Mouse (Mus musculus): ENCODE measurements around the gene Tgfa.

Gene Tgfa

DNA sequence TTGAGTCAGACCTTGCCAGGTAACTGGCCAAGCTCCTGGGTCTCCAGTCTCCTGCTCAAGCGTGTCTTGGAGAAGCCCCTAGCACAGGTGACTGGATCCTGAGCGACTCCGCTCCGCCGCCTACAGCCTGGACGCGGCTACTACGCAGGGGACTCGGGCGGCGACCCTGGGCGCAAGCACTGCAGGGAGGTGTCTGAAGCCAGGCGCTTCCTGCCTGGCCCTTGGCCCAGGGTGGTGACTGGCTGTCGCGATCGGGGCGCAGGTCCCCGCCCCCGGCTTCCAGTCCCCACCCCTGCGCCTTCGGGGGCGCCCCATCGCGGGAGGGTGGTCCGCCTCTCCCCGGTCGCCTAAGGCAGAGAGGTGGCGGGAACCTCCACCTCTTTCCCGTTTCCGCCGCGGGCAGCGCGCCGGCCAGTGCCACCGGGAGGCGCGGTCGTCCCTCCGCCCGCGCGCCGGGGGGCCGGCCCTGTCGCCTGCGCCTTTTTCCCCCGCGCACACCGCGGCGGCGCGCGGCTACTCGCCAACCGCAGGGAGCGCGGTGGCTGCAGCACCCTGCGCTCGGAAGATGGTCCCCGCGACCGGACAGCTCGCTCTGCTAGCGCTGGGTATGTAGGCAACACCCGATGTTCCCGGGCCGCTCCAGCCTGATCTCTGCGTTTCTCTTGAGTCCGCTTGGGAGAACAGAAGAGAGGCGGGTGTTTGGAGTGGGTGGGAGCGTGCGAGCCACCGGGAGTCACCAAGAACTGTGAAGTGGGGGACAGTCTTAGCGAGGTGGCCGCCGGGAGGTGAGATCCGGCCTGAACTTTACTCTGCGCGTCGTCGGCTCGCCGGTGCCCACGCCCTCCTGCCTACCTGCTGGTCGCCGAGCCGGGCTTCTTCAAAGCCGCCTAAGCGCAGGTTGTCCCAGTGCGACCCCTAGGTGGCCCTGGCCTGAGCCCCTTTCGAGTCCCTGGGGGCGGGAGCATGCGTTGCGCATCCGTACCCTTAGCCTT, at the start of gene Tgfa:
TSS of gene Tgfa (plus strand) at position 283 of the 992 bp plus-strand sequence.
- peak; percentile 62 to 69 for DNase-seq

DNA sequence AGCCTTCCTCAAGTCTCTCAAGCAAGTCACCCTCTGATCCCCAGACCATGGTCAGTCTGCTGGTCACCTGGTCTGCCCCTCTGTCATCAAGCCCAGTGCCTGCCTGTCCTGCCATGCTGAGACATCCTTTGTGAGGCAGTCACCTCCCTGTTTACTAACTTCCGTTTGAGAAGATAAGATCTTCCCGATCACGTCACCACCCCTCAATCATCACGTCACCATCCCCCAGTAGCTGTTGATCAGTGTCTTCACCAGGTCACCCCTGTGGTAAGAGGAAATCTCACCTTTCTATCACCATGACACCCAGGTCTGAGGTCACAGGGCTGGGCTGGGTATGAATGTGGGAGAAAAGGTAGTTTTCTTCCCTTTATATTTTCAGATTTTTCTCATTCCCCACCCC, 46.5 kb upstream of the Tgfa start:
- no peak for DNase-seq

DNA sequence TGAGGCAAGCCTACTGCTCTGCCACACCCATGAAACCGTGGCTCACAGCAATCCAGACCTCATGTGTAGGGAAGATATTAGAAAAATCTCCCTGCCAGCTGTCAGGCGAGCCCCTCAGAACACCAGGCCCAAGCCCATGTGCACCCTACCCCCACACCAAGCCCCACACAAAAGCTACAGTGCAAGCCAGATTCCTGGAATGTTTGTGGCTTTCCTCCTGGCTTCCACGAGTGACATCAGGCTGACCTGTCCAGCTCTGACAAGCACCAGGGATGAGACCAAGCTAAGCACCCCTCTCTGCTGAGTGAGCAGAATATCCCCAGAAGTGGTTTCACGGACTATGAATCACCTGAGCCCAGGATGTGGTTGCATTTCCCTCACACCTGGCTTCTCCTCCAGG, 46.0 kb upstream of the Tgfa start:
- no peak for DNase-seq

DNA sequence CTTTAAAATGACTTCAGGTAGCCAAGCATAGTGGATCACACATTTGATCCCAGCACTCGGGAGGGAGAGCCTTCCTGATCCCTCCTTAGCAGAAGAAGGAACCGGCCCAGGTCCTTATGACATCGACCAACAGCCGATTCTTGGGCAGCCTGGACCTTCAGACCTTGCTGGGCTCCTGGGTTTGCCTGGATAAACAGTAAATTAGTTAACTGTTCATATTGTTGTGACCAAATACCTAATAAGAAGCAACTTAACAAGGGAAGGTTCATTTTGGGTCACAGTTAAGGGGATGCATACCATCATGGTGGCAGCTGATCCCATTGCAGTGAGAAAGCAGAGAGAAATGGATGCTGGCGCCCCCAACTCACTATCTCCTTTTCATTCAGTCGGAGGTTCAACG, 42.3 kb upstream of the Tgfa start:
- DNase-seq, result no peak

DNA sequence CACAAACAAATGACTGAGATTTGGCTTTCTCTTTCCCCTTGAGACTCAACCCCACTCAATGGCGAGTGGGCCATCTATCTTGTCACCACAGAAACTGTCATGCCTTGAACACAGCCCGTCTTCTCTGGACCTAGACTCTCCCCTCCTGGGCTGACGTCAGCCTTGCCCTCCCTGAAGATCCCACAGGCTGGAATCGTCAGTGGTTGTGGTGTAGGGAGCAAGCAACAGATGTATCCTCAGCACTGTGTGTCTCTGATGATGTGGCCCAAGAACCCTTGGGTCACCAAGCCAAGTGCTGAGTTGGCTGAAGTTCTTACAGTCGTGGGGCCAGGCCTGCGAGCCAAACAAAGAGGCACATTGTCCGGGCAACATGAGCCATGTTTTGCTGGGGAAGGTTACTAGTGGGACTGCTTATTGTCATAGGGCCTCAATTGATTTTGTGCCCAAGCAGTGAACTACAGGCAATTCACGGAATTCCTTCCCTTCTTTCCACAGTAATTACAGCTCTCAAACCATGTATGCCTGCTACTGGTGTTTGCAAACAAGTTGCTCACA, 41.5 kb upstream of the Tgfa start:
- DNase-seq, result no peak

DNA sequence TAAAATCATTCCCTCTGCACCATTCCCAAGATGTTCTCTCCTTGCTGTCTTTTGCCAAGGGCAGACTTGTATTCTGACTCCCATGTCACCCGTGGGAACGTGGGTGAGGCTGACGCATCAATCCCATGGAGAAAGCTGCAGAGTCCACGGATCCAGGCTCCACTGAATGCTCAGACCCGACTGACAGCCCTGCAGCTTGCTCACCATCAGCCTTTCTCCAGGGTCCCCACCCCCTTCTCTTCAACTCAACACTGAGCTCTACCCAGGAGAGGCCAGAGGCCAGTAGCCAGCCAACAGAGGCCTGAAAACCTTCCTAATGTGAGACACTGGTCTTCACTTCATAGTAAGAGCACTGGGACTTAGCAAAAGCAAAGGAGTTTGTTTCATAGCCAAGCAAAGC, 41.0 kb upstream of the Tgfa start:
- DNase-seq, result no peak

DNA sequence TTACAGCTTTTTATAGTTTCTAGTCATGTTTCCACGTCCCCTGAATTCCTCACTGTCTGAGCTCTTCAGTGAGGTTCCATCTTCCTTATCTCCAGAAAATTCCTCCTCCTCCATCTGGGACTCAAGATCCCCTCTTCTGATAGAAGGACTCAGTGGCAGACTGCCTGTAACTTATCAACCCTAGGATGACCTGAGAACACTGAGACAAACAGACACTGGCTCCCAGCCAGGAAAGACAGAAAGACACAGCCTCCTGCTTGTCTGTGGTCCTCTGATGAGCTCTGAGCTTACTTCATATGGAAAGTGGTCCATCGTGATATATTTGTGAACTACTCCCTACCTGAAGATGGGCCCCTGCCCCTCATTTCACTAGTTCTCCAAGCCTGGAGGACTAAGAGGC, 40.5 kb upstream of the Tgfa start:
- no peak for DNase-seq

DNA sequence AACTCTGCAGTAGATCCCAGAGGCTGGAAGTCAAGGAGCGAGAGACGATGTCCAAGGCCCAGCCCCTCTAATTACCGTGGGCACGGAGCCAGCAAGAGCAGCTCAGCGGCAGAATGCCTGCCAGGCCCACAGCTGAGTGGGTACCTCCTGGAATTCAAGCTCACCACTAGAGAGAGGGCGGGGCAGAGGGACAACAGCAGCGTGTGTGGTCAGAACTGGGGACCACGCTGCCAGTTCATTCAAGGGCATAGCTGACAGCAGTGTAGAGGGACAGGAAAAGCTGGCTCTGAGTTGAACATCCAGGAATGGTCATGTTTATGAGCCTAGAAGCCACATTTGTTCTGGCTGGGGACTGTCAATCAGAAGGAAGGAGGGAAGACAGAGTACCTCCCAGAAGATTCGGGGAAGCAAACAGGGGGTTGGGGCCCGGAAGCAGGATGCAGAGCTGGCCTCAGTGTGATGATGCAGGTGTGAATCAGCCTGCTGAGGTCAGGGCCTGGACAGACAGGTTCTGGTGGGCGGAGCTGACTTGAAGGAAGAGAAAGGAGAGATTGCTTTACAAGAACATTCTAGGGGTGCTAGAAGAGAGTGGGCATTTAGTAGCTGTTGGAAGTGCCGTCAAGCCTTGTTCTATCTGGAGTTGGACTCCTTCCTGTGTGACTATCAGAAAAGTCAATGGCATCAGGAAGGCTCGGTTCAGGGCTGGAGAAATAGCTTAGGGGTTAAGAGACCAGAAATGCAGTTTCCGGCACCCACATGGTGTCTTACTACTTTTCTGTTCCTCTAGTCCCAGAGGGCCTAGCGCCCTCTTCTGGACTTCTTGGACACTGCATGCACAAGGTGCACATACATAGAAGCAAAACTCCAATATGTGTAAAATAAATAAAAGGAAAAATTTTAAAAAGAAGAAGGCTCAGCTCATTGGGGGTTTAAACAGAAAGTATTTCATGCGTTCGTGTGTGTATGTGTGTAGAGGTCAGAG, 37.5 kb upstream of the Tgfa start:
- DNase-seq, result peak; percentile 45 to 69

DNA sequence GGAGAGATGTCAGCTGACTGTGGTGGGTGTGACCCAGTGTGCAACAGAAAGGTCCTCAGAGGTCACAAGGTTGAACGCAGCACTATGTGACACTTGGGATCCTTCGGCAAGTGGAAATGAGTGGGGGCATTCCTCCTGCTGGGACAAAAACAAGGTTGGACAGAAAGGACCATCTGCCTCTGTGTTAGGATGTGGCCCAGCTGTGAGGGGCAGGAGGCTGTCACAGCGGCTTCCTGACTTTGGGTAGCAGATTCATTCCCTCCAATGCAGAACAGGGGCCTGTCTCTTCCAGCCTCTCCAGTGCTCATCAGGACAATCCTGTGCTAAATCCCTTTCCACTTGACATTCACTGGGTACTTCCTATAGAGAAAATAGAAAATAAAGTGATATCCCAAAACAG, 34.1 kb upstream of the Tgfa start:
- no peak for DNase-seq

DNA sequence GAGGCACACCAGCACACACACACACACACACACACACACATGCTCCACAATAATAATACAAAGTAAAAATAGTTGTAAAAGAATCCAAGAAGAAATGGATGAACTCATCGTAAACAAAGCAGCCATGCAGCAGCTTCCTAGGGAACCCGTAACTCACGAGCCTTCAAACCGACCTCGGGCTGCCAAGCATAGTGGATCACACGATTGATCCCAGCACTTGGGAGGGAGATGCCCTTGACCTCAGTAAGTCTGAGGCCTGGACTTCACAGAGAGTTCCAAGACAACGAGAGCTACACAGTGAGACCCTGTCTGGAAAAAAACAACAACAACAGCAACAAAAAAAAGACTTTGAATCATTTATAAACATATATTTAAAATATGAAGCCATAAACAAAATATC, 33.4 kb upstream of the Tgfa start:
- DNase-seq, result no peak

DNA sequence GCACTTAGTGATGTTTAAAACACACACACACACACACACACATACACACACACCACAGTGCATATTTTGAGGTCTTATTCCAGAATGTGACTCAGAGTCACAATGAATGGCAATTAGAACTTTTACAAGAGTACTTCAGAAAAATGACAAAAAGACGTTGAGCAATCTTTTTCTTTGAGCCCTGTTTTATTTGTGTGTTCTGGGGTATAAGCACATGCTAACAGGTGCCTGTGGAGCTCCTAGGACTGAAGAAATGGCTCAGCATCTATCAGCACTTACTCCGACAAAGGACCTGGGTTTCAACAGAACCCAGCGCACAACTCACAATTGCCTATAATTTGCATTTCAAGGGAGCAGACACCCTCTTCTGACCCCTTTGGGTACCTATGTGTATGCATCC, 31.0 kb upstream of the Tgfa start:
- DNase-seq, result no peak

DNA sequence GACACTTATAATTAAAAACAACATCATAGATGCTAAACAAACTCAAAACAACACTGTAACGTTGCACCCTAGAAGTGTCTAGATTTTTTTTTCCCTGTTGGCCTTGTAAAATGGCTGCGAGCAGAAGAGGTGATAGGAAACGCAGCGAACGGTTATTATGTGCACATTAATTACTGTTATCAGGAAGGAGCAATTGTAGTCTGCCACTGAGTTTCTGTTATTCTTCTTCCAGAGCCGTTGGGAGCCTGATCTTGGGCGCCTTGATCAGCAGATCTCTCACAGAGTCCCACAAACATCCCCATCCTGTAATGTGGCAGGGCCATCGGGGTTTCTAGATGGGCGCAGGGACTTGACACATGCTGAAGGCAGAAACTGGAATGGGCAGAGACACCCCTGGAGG, 28.6 kb upstream of the Tgfa start:
- DNase-seq, result no peak

DNA sequence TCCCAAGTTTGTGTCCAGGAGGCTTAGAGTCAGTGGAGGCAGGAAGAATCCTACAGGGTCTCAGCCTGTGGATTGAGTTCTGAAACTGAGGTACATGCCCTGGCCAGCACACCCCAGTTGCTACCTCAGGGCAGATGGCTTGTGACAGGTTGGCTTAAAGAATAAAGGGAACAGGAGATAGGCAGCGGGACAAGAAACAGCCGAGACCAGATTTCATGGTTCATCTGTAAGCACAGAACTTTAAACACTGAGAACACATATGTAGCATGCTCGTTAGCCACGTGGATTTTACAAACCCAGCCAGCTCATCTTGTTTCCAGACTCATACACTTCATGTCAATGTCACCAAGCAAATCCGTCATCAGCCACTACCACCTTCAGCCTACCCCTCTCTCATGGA, 27.2 kb upstream of the Tgfa start:
- no peak for DNase-seq

DNA sequence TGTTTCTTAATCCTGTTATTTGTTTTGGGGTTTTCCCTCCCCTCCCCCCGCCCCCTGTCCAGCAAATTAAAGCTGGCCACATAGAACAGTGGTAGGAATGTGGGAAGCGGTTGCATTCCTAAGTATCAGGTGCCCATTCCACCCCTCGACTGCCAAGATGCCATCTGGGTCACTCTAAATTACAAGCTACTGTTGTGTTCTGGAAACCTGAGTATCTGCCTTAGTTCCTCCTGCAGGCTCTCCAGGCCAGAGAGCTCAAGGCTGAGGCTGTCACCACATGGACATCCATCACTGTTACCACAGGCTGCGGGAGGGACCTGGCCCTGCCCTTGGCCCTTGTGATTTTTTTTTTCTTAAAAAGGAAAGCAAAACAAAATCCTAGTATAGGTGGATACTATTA, 25.9 kb upstream of the Tgfa start:
- DNase-seq, result no peak

DNA sequence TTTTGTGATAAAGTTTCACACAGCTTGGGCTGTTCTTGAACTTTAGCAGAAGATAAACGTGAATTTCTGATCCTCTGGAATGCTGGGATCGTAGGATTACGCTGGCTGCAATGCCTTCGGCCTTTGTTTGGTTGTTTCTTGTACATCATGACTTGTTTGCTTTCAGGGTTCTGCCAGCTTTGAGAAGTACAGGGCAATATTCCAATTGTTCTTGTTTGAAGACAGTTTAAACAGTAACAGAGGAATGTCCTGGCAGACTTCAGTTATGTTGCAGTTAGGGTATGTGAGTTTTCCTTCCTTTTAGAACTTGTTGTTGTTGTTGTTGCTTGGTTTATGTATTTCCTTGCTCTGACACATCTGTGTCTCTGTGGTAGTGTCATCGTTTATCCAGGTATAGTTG, 18.8 kb upstream of the Tgfa start:
- no peak for DNase-seq

DNA sequence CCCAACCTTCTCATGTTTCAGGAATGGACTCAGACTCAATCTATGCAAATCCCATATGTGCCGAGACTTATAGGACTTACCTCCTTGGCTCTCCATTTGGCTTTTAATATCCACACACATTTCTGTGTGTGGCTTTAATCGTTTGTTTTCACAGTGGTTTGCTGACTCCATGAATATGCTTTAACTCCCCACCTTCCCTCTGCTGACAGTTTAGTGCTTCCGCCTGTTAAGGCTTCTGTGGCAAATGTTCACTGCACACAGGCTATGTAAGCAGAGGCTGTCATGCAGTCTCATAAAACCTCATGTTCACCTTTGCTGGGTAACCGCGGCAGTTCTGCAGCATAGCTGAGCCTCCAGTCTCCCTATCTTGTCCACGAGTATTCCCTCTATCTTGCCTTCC, 18.3 kb upstream of the Tgfa start:
- DNase-seq, result no peak

DNA sequence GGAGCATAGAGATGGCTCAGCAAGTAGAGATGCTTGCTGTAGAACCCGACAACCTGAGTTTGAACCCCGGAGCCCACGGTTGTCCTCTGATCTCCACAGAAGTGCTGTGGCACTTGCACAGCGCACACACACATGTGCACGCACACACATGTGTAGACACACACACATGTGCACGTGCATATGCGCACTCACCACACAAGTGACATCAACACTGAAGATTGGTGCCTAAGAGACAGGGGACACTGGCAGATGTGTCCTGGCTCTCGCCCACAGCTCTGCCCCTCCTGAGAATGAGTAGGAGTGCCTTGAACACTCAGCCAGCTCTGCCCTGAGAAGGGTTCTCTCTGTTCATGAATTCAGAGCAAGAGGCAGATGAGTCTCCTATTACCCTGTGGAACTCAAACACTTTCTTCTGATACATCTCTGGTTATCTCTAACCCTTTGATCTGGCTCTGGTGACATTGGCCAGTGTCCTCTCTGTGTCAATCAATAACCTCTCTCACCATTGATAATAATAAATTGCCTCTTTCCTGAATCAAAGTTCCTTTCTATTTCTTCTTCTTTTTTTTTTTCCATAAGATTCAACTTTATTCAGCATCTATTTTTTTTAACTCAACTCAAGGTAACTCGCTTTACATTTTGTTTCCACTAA, 17.6 kb upstream of the Tgfa start:
- no peak for DNase-seq

DNA sequence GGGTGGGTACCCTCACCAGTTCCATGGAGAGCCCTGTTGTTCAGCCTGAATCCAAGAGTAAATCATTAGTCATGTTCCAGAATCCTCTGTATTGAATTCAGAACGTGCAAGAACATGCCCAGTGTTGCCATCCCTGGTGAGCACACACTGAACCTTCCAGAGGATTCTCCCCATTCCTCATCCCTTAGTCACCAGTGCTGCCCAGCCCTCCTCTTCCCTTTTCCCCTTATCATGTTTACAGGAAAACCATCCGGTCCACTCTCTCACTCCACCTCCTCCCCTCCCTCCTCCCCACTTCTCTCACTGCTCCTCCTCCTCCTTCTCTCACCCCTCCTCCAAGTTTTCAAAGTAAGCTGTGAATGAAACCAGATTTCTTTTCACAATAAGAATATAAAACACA, 14.4 kb upstream of the Tgfa start:
- DNase-seq, result no peak

DNA sequence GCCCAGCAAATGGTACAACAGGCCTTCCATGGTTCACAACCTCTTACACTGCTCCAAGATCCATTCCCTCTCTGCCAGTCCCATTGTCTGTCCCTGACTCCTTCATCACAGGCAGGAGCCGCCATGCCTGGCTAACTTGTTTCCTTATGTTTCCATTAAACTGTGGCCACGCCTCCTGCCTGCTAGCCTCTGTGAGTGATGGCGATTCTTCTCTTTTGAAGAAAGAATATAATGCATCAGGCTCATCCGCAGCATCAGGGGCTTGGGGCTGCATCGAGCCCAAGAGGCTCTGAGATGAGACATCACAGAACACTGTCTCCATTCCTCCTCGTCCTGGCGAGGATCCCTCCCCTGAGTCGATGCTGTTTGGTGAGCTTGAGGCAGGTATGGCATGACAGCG, 13.0 kb upstream of the Tgfa start:
- DNase-seq, result no peak

DNA sequence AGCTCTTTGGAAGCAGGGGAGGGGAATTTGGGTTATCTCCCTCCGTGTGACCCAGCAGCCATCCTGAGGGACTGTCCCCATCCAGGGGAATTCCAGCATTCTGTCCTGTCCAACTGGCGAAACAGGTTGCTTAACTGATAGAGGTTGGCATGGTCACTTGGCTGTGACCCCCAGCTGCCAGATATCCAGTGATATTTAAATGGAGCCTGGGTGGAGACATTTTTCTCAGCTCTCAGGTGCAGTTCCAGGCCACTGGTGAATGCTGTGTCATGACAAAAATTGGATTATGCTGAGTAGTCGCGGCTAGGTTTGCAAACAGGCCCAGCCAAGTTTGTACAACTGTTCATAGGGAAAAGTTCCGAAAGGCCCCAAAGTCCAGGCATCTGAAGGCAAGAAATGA, 12.4 kb upstream of the Tgfa start:
- no peak for DNase-seq

DNA sequence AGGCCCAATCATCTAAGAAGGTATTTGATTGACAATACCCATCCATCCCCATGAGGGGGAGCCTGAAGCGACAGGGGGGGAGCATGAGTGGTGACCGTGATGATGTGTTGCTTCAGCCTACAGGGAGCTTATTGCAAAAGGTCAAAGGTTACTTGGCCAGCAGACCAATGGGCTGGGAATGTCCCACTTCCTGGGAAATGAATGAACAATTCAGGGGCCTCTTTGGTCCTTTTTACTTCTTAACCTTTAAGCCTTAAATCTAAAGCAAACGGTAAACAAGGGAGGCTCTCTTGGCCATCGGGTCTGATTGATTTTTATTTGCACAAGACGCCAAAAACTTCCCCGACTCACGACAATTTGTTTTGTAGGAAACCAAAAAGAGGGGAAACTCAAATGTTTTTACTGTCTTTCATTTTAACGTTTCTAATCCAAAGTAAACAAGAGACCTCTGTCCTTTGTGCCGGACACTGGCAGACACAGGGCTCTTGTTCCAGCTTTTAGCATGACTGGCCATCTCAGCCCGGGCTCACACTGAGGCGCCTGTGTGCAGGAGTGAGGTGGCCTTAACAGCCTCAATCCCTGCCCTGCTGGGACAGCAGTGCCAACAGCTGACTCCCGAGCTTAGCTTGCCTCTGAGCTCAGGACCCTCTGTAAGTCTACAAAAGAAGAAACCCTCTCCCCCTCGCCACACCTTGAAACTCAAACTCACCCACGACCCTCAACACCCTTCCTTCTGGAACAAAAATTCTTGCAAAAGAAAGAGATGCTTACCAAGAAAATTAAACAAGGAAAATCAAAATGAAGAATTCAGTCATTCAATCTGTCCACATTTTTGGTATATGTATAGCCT, 8.7 kb upstream of the Tgfa start:
- DNase-seq, result no peak

Measured in cerebellum, postnatal 14 days (tissue).